Mouse (Mus musculus) frontal cortex, postnatal 25 days (tissue): ENCODE results near the gene Krtap16-3.

Experiments
- DNase-seq, 2 experiments: peaks; one replicate each; pipeline ENCODE4 v3.0.0; 2022; ENCODE audit warnings: low spot score in 2 of 2

Krtap16-3 gene

GRCm38 (mm10) chr16:88962773-88963172 lies at the start of gene Krtap16-3:
Gene Krtap16-3 (minus strand): TSS chr16:88962873.
- DNase-seq = no peak

- no peak for DNase-seq
These were observed 48.0 kb upstream of the Krtap16-3 start, which contains the start of gene Krtap22-2 for GRCm38 (mm10) chr16:89010659-89011058. Gene Krtap22-2 (minus strand): TSS chr16:89010759.

- no peak for DNase-seq
These were observed 21.6 kb downstream of the Krtap16-3 start for GRCm38 (mm10) chr16:88941106-88941505.

GRCm38 (mm10) chr16:88938252-88938651 lies 24.4 kb downstream of the Krtap16-3 start:
- no peak for DNase-seq

- DNase-seq = no peak
These were observed 30.5 kb downstream of the Krtap16-3 start, which contains the start of gene Krtap19-9b for GRCm38 (mm10) chr16:88932165-88932564. Gene Krtap19-9b (minus strand): TSS chr16:88932265.
